Mouse (Mus musculus): Measurements from ENCODE around the gene Tmem206.
A peak's percentile ranks its signal among the peaks of the same experiment; 100 is the strongest.

The Tmem206 gene

GRCm38 (mm10) chr1:191325726-191326232 is at the start of gene Tmem206:
Gene Tmem206 (plus strand): TSS chr1:191325912.
- peak; percentile 97 for DNase-seq (ENCODE audit: low read depth, low spot score)

GRCm38 (mm10) chr1:191276181-191276580 is 49.5 kb upstream of the Tmem206 start:
- DNase-seq (ENCODE audit: low read depth, low spot score): no peak

GRCm38 (mm10) chr1:191277549-191278059 is 48.1 kb upstream of the Tmem206 start:
- peak; percentile 18 for DNase-seq (ENCODE audit: low read depth, low spot score)

GRCm38 (mm10) chr1:191278324-191278723 is 47.4 kb upstream of the Tmem206 start:
- DNase-seq (ENCODE audit: low read depth, low spot score): no peak

- DNase-seq (ENCODE audit: low read depth, low spot score): peak; percentile 25
Measured at GRCm38 (mm10) chr1:191281171-191281570, 44.5 kb upstream of the Tmem206 start.

- no peak for DNase-seq (ENCODE audit: low read depth, low spot score)
Measured at GRCm38 (mm10) chr1:191282319-191282718, 43.4 kb upstream of the Tmem206 start.

- DNase-seq (ENCODE audit: low read depth, low spot score): no peak
Measured at GRCm38 (mm10) chr1:191283110-191284040, 42.3 kb upstream of the Tmem206 start.

GRCm38 (mm10) chr1:191284502-191284901 is 41.2 kb upstream of the Tmem206 start:
- no peak for DNase-seq (ENCODE audit: low read depth, low spot score)

GRCm38 (mm10) chr1:191288762-191289161 is 37.0 kb upstream of the Tmem206 start:
- DNase-seq (ENCODE audit: low read depth, low spot score): peak; percentile 29

GRCm38 (mm10) chr1:191292348-191292747 is 33.4 kb upstream of the Tmem206 start:
- peak; percentile 93 for DNase-seq (ENCODE audit: low read depth, low spot score)

- DNase-seq (ENCODE audit: low read depth, low spot score): no peak
Measured at GRCm38 (mm10) chr1:191293051-191293450, 32.7 kb upstream of the Tmem206 start.

- no peak for DNase-seq (ENCODE audit: low read depth, low spot score)
Measured at GRCm38 (mm10) chr1:191293996-191294795, 31.5 kb upstream of the Tmem206 start.

GRCm38 (mm10) chr1:191295784-191296183 is 29.9 kb upstream of the Tmem206 start:
- DNase-seq (ENCODE audit: low read depth, low spot score): no peak

- DNase-seq (ENCODE audit: low read depth, low spot score): peak; percentile 41
Measured at GRCm38 (mm10) chr1:191296445-191296844, 29.3 kb upstream of the Tmem206 start.

GRCm38 (mm10) chr1:191298304-191298703 is 27.4 kb upstream of the Tmem206 start:
- DNase-seq (ENCODE audit: low read depth, low spot score): no peak

GRCm38 (mm10) chr1:191299215-191299942 is 26.3 kb upstream of the Tmem206 start:
- peak; percentile 81 for DNase-seq (ENCODE audit: low read depth, low spot score)

GRCm38 (mm10) chr1:191301903-191302302 is 23.8 kb upstream of the Tmem206 start:
- DNase-seq (ENCODE audit: low read depth, low spot score): no peak

- no peak for DNase-seq (ENCODE audit: low read depth, low spot score)
Measured at GRCm38 (mm10) chr1:191303736-191304135, 22.0 kb upstream of the Tmem206 start.

GRCm38 (mm10) chr1:191304216-191304615 is 21.5 kb upstream of the Tmem206 start:
- DNase-seq (ENCODE audit: low read depth, low spot score): no peak

GRCm38 (mm10) chr1:191305610-191306009 is 20.1 kb upstream of the Tmem206 start:
- DNase-seq (ENCODE audit: low read depth, low spot score): peak; percentile 53

GRCm38 (mm10) chr1:191306316-191306715 is 19.4 kb upstream of the Tmem206 start:
- no peak for DNase-seq (ENCODE audit: low read depth, low spot score)

Data from brain, adult 2 months (tissue).